Mouse (Mus musculus) C2C12 (cell line): ENCODE data around the gene Smco2. TPM values are rescaled to one million over a fixed set of nuclear protein-coding genes. Genes with fewer than 3 reads are reported as not detected.

Source experiments
- H3K27me3 ChIP-seq: one replicate; pipeline ENCODE4 v1.6.1; 2011; ENCODE audit not compliant: control insufficient read depth, insufficient read depth, insufficient read length
- H3K36me3 ChIP-seq: one replicate; pipeline ENCODE4 v1.6.1; 2011; ENCODE audit not compliant: control insufficient read depth, insufficient read depth
- H3K4me3 ChIP-seq: one replicate; pipeline ENCODE4 v1.5.1; 2011; ENCODE audit warnings: mild to moderate bottlenecking, control low read depth; ENCODE audit not compliant: poor library complexity, insufficient read depth, severe bottlenecking
- H3K79me2 ChIP-seq: one replicate; pipeline ENCODE4 v1.6.1; 2011; ENCODE audit not compliant: control insufficient read depth, insufficient read depth
- H3K79me3 ChIP-seq: one replicate; pipeline ENCODE4 v1.6.1; 2011; ENCODE audit warnings: low read depth, control low read depth
- H3ac ChIP-seq: one replicate; pipeline ENCODE3; 2011; ENCODE audit warnings: low read depth; ENCODE audit not compliant: control insufficient read depth, insufficient read length
- CEBPB ChIP-seq: IDR thresholded peaks from one replicate; pipeline ENCODE4 v1.6.1; 2011; ENCODE audit warnings: low read depth, mild to moderate bottlenecking, control low read depth, moderate library complexity
- CTCF ChIP-seq: IDR thresholded peaks from one replicate; pipeline ENCODE4 v1.5.1; 2011; ENCODE audit not compliant: control insufficient read depth, insufficient read depth, insufficient read length
- FOSL1 ChIP-seq: IDR thresholded peaks from one replicate; pipeline ENCODE4 v1.8.0; 2011; ENCODE audit warnings: mild to moderate bottlenecking, low read length; ENCODE audit not compliant: poor library complexity, insufficient read depth, severe bottlenecking
- MAX ChIP-seq: IDR thresholded peaks from one replicate; pipeline ENCODE4 v1.6.1; 2011; ENCODE audit warnings: mild to moderate bottlenecking, control low read depth
- MYOD1 ChIP-seq: IDR thresholded peaks from one replicate; pipeline ENCODE4 v1.6.1; 2011; ENCODE audit warnings: low read depth; ENCODE audit not compliant: control insufficient read depth, insufficient read length
- MYOG ChIP-seq: IDR thresholded peaks from one replicate; pipeline ENCODE4 v1.6.1; 2011; ENCODE audit not compliant: control insufficient read depth, insufficient read length; ENCODE audit errors: extremely low read depth
- USF1 ChIP-seq: IDR thresholded peaks from one replicate; pipeline ENCODE4 v1.6.1; 2011; ENCODE audit warnings: low read depth, mild to moderate bottlenecking, control low read depth, moderate library complexity
- polyA plus RNA-seq: library from polyadenylated mRNA; unstranded; fragments of >200 nt; fragmentation: generic; extraction: Trizol; gene quantifications from one replicate; pipeline ENCODE4 v1.2.1, GENCODE M21; 2012; ENCODE audit warnings: missing spikeins

Smco2 gene
- polyA plus RNA-seq, 1 experiment, result not detected

- Histone ChIP-seq H3K36me3 (no peaks in the 10 kb centered on the region), H3K4me3 (no peak overlapping the region), H3K79me2 (no peaks in the 10 kb centered on the region), H3K27me3 (no peaks in the 10 kb centered on the region), H3ac (no peak overlapping the region), H3K79me3 (no peaks in the 10 kb centered on the region)
- TF ChIP-seq CTCF (no peak), MAX (no peak), MYOD1 (no peak), FOSL1 (no peak), MYOG (no peak), USF1 (no peak), CEBPB (no peak)
Measured at GRCm38 (mm10) chr6:146865701-146866100, 15.8 kb downstream of the Smco2 start.

GRCm38 (mm10) chr6:146871975-146872374 is 22.1 kb downstream of the Smco2 start:
- TF ChIP-seq USF1 (no peak), FOSL1 (no peak), MAX (no peak), CEBPB (no peak), MYOD1 (no peak)
- no peak overlapping the region for H3K4me3 ChIP-seq
- no peaks in the 10 kb centered on the region for H3K79me3 ChIP-seq
- H3K36me3 ChIP-seq, result no peaks in the 10 kb centered on the region
- no peaks in the 10 kb centered on the region for H3K27me3 ChIP-seq
- no peak overlapping the region for H3ac ChIP-seq
- H3K79me2 ChIP-seq, result no peaks in the 10 kb centered on the region

- no peaks in the 10 kb centered on the region for H3K27me3 ChIP-seq
- H3ac ChIP-seq, result no peak overlapping the region
- H3K79me3 ChIP-seq, result no peaks in the 10 kb centered on the region
- H3K4me3 ChIP-seq, result no peak overlapping the region
- TF ChIP-seq MYOD1 (no peak), CEBPB (no peak), FOSL1 (no peak), MAX (no peak), MYOG (no peak), CTCF (no peak), USF1 (no peak)
- no peaks in the 10 kb centered on the region for H3K36me3 ChIP-seq
- H3K79me2 ChIP-seq, result no peaks in the 10 kb centered on the region
Measured at GRCm38 (mm10) chr6:146874415-146874814, 24.5 kb downstream of the Smco2 start.

GRCm38 (mm10) chr6:146876820-146877219 is 26.9 kb downstream of the Smco2 start:
- H3ac ChIP-seq, result no peak overlapping the region
- TF ChIP-seq MAX, result no peak
- TF ChIP-seq CTCF, result no peak
- TF ChIP-seq MYOD1, result no peak
- no peak for TF ChIP-seq USF1
- no peak for TF ChIP-seq FOSL1
- no peak for TF ChIP-seq MYOG
- no peak for TF ChIP-seq CEBPB
- H3K36me3 ChIP-seq, result no peaks in the 10 kb centered on the region
- H3K4me3 ChIP-seq, result no peak overlapping the region
- no peaks in the 10 kb centered on the region for H3K79me2 ChIP-seq
- no peaks in the 10 kb centered on the region for H3K27me3 ChIP-seq
- no peaks in the 10 kb centered on the region for H3K79me3 ChIP-seq

- no peaks in the 10 kb centered on the region for H3K79me2 ChIP-seq
- H3K27me3 ChIP-seq, result no peaks in the 10 kb centered on the region
- no peaks in the 10 kb centered on the region for H3K36me3 ChIP-seq
- no peak overlapping the region for H3ac ChIP-seq
- H3K4me3 ChIP-seq, result no peak overlapping the region
- no peak for TF ChIP-seq CTCF
- no peak for TF ChIP-seq MYOD1
- TF ChIP-seq CEBPB, result no peak
- TF ChIP-seq MAX, result no peak
- no peak for TF ChIP-seq FOSL1
- no peak for TF ChIP-seq MYOG
- no peak for TF ChIP-seq USF1
- H3K79me3 ChIP-seq, result no peaks in the 10 kb centered on the region
Measured at GRCm38 (mm10) chr6:146877425-146878045, 27.6 kb downstream of the Smco2 start.

GRCm38 (mm10) chr6:146878926-146879325 is 29.0 kb downstream of the Smco2 start:
- Histone ChIP-seq H3K36me3 (no peaks in the 10 kb centered on the region), H3K79me2 (no peaks in the 10 kb centered on the region), H3K4me3 (no peak overlapping the region), H3ac (no peak overlapping the region), H3K27me3 (no peaks in the 10 kb centered on the region), H3K79me3 (no peaks in the 10 kb centered on the region)
- TF ChIP-seq CTCF (no peak), USF1 (no peak), MYOD1 (no peak), MAX (no peak), MYOG (no peak), CEBPB (no peak), FOSL1 (no peak)
